Mouse (Mus musculus) left cerebral cortex, postnatal 10 days (tissue): ENCODE measurements around the gene Hes5. TPM values are rescaled to one million over a fixed set of nuclear protein-coding genes. Genes with fewer than 3 reads are reported as not detected.
A peak's percentile ranks its signal among the peaks of the same experiment; 100 is the strongest.

Experiments
- DNase-seq, 2 experiments: peaks; one replicate each; pipeline ENCODE4 v3.0.0; 2021 to 2022; ENCODE audit warnings: low spot score in 2 of 2, mixed read lengths in 1 of 2; ENCODE audit errors: extremely low spot score in 1 of 2
- intact Hi-C: fragments of 180-260 bp; cut with DNase I; formaldehyde crosslinking; loops from one replicate; pipeline ENCODE4 v1.15.1; 2025
- total RNA-seq, 2 experiments: library from RNA; stranded (reverse); gene quantifications; 2 replicates each; pipeline ENCODE4 v1.2.3; 2021

Gene Hes5
- total RNA-seq: 10 to 100 TPM; 33.3 to 61.6 TPM

GRCm38 (mm10) chr4:154960690-154961225 is at the start of gene Hes5:
TSS of gene Hes5 (plus strand) at chr4:154960923.
- intact Hi-C loops: loop anchor here (5.0 kb wide), 1 partner anchor 83 kb away; no protein-coding TSS in a partner anchor
- DNase-seq: peak; percentile 78 to 84

- intact Hi-C loops: no loop called here
- no peak for DNase-seq
These were observed 49.1 kb upstream of the Hes5 start for GRCm38 (mm10) chr4:154911644-154912043.

DNA sequence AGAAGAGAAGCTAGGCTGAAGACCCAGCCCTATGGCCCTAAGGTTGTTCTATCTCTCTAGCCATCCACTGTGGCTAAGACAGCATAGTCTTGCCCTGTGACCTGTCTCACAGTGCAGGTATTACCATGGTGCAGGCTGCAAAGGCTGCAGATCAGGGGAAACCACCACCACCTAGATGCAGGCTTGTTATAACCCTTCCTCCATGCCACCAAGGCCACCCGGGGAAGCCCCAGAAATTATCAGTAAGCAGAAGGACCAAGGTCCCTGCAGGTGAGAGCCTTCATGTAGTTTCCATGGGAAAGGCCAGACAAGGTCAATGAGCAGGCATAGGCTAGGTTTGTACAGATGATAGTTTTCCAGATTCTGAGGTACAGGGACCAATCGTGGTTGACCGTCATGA is 46.9 kb upstream of the Hes5 start:
- DNase-seq: peak in 1 of 2 experiments; percentile 2
- intact Hi-C loops: no loop called here

DNA sequence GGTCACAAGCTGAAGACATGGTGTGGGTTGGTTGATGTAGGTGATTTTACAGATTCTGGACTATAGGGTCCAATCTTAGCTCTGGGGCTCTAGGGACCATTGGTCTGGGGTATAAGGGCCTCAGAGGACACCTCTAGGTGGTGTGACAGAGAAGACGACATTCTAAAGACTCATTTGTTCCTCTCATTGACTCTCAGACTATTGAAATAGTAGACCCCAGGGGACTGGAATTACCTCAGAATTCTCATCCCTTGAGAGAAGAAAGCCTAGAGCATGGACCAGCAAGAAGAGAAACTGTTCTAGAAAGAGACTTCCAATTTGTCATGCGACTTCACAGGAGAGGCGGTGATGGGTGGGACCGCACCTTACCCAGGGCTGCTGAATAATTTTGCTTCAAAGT is 46.5 kb upstream of the Hes5 start:
- intact Hi-C loops: no loop called here
- DNase-seq: no peak

DNA sequence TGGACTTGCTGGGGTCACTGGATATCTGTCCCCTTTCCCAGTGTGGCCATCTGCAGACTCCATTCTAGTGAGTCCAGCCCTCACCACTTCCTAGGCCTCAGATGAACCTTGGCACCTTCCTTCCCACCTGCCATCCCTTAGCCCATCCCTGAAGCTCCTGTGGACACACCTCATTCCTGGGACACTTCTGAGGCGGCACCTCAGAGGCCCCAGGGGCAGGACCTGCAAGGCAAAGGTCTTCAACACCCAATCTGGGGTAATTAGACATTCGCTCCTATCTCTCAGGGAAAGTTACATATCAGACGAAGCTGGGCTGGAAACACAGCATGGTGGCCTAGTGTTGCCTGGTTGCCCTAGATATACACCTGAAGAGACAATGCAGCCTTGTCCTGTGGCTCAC is 46.0 kb upstream of the Hes5 start:
- intact Hi-C loops: no loop called here
- DNase-seq: no peak

DNA sequence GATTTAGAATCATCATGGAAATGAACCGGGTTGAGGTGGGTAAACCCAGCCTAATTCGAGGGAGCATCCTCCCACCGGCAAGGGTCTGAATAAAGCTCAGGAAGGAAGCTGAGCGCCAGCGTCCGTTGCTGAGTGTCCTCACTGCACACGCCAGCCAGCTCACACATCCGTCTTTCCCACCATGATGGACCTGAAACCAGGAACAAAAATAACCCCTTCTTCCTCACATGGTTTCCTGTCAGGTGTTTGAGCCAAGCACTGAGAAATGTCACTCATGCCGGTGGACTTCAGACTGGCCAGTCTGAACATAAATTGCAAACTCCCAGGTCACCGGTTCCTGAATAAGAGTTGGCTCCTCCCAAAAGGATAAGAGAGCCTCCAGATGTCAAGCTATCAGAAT is 45.4 kb upstream of the Hes5 start:
- intact Hi-C loops: no loop called here
- DNase-seq: no peak

DNA sequence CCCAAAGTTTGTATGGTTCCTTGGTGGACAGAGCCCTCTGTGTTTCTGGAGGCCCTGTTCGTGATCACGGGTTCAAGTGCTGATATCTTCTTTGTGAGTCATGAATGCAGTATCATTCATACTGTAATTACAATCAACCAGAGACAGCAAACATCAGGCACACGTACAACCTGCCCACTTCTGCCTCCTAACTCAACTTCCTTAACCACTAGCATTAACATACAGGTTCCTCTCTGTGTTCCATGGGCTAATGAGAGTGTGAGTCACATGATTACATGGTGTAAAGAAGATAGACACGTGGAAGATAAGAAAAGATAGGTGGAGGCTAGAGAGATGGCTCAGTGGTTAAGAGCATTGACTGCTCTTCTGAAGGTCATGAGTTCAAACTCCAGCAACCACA is 44.1 kb upstream of the Hes5 start:
- intact Hi-C loops: no loop called here
- no peak for DNase-seq

- no peak for DNase-seq
- intact Hi-C loops: no loop called here
These were observed 38.4 kb upstream of the Hes5 start for GRCm38 (mm10) chr4:154922291-154922690.

DNA sequence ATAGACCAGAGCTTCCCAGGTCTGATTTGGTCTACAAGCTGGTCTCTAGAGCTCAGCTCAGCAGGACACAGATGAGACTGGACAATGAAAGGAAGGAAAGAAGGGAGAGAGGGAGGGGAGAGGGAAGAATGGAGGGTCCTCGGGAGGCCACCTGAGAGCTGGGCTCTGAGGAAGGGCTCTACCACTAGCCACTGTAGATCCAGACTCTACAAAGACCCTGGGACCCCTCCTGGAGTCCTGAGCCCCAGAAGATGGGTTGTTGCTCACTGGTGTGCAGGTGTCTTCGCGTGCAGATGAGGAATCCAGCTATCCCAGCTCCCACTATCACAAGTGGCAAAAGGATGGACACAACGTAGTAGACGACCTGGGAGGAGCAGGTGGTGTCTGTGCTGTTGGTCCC is 37.8 kb upstream of the Hes5 start:
- DNase-seq: no peak
- intact Hi-C loops: no loop called here

- DNase-seq: no peak
- intact Hi-C loops: no loop called here
These were observed 35.3 kb upstream of the Hes5 start for GRCm38 (mm10) chr4:154925413-154925812.

GRCm38 (mm10) chr4:154926969-154927898 is 33.5 kb upstream of the Hes5 start:
- intact Hi-C loops: no loop called here
- DNase-seq: no peak

DNA sequence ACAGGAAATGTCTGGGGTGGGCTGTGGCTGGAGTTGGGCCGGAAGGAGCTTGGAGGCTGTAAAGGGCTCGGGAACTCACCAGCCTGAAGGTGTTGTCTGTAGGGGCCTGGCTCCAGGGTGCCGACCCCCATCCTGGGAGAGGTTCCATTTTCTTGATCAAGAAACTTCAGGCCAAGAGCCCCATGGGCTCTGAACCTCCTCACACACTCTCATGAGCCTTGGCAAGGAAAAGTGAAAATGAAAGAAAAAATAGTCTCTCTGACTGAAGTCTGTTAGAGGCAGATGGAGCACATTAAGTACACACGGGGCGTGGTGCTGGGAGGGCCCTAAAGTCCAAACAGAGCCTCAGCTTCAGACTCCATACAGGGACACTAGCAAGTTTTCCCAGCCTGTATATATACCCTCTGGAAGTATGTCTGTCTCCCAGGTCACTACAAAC is 32.8 kb upstream of the Hes5 start:
- no peak for DNase-seq
- intact Hi-C loops: no loop called here

DNA sequence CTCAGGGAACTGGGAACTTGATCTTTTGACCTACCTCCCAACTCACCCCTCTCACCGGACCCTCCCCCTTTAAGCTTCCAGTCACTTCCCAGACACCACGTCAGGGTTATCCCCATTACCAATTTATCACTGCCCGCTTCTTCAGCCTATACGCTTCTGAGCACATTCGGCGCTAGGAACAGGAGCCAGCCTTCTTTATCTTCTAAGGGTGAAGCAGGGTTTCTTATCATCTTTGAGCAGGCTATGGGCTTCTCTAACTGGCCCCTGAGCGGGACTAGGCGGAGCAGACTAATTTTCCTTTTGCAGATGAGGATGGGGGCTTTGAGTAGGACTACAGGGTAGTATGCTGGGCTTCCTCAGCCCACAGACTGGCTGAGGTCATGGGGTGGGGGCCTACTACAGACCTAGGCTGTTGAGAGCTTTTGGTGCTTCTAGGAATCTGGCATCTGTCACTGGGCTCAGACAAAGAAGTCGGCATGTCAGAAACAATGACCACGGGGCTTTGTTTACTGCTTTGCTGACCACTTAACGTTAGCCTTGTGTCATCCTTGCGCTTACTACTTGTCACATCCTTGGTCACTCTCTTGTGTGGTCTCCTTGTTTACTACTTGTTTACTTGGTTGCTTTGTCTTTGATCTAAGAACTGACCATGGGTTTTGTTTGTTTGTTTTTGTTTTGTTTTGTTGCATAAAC is 32.2 kb upstream of the Hes5 start, which contains the start of gene Tnfrsf14:
Gene Tnfrsf14, minus strand, starts transcription at position 169 of the 693 bp plus-strand sequence.
- no peak for DNase-seq
- intact Hi-C loops: no loop called here

DNA sequence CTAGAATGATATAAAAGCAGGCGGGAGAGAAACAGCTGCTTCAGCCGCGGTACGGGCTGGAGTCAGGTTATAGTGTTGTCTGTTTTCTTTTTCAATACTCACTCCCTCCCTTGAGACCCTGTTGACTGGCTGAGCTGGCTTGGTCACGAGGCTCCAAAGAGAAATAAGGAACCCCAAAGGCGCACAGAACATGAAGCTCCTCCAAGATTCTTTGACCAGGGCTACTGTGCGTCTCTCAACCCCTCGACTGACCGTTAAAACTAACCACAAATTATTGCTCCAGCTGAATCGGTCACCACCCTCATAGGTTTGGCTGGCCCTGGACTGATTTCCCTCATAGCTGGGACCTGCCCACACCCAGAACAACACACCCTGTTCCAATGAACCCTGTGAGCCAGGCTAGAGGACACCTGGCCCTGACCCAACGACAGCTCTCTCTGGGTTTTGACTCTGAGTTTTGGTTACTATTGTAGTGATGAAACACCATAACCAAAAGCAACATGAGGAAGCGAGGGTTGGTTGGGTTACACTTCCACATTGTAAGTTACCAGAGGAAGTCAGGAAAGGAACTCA is 31.5 kb upstream of the Hes5 start:
- DNase-seq: no peak
- intact Hi-C loops: no loop called here

GRCm38 (mm10) chr4:154933306-154933907 is 27.3 kb upstream of the Hes5 start:
- intact Hi-C loops: no loop called here
- DNase-seq: peak in 1 of 2 experiments; percentile 25

DNA sequence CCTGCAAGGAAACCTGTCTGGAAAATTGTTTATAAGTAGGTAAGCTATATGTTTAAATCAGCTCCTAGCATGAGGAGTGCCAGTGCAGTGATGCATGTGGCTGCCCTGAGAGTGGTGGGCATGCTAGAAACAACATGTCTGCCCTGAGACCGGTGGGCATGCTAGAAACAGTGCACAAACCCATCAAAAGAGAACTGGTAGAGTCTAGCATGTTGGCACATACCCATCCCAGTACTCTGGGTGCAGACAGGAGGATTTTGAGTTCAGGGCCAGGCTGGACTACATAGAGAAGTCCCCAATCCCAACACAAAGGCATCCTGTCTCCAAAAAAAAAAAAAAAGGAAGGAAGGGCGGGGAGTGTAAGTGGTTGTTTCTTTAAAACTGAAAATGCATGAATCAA is 25.9 kb upstream of the Hes5 start:
- peak in 1 of 2 experiments; percentile 8 for DNase-seq
- intact Hi-C loops: no loop called here

DNA sequence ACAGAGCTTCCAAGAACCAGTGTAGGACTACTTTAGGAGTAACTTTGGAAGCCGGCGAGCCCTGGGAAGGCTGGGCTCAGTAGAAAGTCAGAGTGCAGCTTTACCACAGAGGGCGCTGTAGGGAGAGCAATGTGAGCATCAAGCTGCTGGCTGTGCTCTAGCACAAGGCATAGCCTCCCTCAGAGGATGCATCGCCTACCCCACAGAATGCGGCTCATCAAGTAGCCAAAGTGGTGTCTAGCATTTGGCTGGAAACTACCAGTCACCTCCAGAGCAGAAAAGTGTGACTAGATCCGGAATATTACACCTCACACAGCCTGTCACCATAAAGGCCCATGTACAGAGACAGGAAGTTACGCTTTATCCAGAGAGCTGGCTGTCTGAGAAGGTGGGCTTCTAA is 24.9 kb upstream of the Hes5 start:
- intact Hi-C loops: no loop called here
- peak in 1 of 2 experiments; percentile 31 for DNase-seq

GRCm38 (mm10) chr4:154936542-154937255 is 24.0 kb upstream of the Hes5 start:
- peak in 1 of 2 experiments; percentile 16 for DNase-seq
- intact Hi-C loops: no loop called here
